Mouse (Mus musculus) forebrain, embryonic 10.5 days (tissue): Measurements from ENCODE around the gene Rnls. TPM values are rescaled to one million over a fixed set of nuclear protein-coding genes. Genes with fewer than 3 reads are reported as not detected.

Experiments used
- DNase-seq: peaks from one replicate; pipeline ENCODE4 v3.0.0-alpha.2; 2017; ENCODE audit warnings: low spot score; ENCODE audit errors: extremely low spot score
- H3K27ac ChIP-seq: fragments of 300-500 bp; sonication (generic); 2 replicates; pipeline ENCODE4 v1.5.1; 2016; ENCODE audit warnings: mild to moderate bottlenecking
- H3K27me3 ChIP-seq: fragments of 300-500 bp; sonication (generic); 2 replicates; pipeline ENCODE4 v1.6.1; 2016; ENCODE audit warnings: mild to moderate bottlenecking; ENCODE audit not compliant: poor library complexity, severe bottlenecking
- H3K36me3 ChIP-seq: fragments of 300-500 bp; sonication (generic); replicated peaks from 2 replicates; pipeline ENCODE4 v1.6.1; 2016; ENCODE audit warnings: mild to moderate bottlenecking, moderate library complexity
- H3K4me1 ChIP-seq: fragments of 300-500 bp; sonication (generic); 2 replicates; pipeline ENCODE4 v1.6.1; 2016
- H3K4me3 ChIP-seq: fragments of 300-500 bp; sonication (generic); 2 replicates; pipeline ENCODE4 v1.5.1; 2016; ENCODE audit warnings: mild to moderate bottlenecking, moderate library complexity
- H3K9me3 ChIP-seq: fragments of 300-500 bp; sonication (generic); 2 replicates; pipeline ENCODE4 v1.6.1; 2016; ENCODE audit warnings: mild to moderate bottlenecking, moderate library complexity
- WGBS: fragments of 180-500 bp; shearing (Covaris S2); methylation state at CpG from one replicate; pipeline ENCODE4 v1.1.7; 2016; 5-methylcytosine and 5-hydroxymethylcytosine counted together
- microRNA-seq: library from miRNA; unstranded; fragments of <30 nt; microRNA quantifications from one replicate; pipeline ENCODE4, GENCODE M21; 2017
- polyA plus RNA-seq: library from polyadenylated mRNA; unstranded; fragments of >200 nt; fragmentation: Nextera tagmentation; extraction: Ambion mirVana; gene quantifications from 2 replicates; pipeline ENCODE4 v1.2.1, GENCODE M21; 2016

Rnls gene
- polyA plus RNA-seq, 1 experiment from 2014 or later: 6.9 TPM

DNA sequence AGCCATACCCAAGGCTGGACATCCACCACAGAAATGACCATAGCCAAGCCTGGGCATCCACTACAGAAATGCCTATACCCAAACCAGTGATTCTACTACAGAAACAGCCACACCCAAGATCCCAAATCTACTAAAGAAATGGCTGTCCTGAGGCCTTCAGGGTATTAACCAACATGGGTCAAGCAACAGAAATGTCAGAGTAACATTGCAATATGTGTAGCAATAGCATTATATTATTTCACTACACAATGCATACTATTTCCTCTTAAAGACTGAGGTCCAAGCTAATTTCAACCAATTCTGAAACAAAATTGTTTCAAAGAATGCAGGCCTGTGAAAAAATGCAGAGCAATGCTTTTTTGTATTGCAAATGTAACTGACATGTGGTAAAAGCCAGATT lies 299.5 kb downstream of the Rnls start:
- H3K4me1 ChIP-seq: peaks cover 12% of the 10 kb centered on the region; the same call in 1 of the 2 replicates
- H3K9me3 ChIP-seq: no peaks in the 10 kb centered on the region
- H3K4me3 ChIP-seq: no peak overlapping the region
- H3K27ac ChIP-seq: no peak overlapping the region
- H3K27me3 ChIP-seq: no peaks in the 10 kb centered on the region
- no peaks in the 10 kb centered on the region for H3K36me3 ChIP-seq
- no peak for DNase-seq

DNA sequence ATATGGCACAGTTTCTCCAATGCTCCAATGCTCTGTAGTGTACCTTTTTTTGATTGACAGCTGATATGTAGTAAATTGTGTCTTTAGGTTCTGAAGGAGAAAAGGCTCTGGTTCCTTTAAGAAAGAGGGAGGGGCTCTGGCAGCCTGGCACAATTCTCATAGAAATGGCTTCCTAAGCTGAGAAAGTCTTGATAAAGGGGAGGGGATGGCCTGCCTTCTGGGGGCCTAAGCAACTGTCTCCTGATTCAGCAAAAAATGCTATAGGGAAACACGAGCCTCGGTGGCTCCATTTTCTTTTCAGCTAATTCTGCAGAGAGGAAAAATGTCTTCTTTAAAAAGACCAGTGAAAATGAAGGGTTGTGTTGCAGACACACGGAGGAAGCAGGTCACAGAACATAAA lies 300.8 kb downstream of the Rnls start:
- no peaks in the 10 kb centered on the region for H3K27me3 ChIP-seq
- H3K4me1 ChIP-seq: peaks cover 10% of the 10 kb centered on the region; the same call in 1 of the 2 replicates
- no peak overlapping the region for H3K4me3 ChIP-seq
- no peak overlapping the region for H3K27ac ChIP-seq
- WGBS: 53% methylated on average over 3 of the region's 3 CpGs
- no peak for DNase-seq
- H3K9me3 ChIP-seq: no peaks in the 10 kb centered on the region
- H3K36me3 ChIP-seq: no peaks in the 10 kb centered on the region

DNA sequence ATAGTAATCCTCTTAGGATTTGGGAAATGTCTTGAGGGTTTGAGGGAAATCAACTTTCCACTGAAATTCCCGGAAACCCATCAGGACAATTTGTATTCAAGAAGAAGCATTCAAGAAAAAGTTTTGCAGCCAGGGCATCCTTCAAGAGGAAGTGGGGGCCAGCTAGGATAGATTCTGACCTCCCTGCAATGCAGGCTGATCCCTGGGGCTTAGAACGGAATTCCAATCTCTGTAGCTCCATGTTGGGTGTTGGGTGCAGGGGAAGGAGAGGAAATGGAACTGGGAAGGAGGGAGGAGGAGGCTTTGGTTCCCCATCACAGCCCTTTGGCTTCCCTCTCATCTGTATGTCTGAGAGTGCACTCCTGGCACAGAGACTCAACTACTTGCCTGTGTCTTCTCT lies 303.2 kb downstream of the Rnls start:
- Histone ChIP-seq H3K4me1 (peaks cover 10% of the 10 kb centered on the region; the same call in 1 of the 2 replicates), H3K4me3 (no peak overlapping the region), H3K27me3 (no peaks in the 10 kb centered on the region), H3K36me3 (no peaks in the 10 kb centered on the region), H3K27ac (no peak overlapping the region), H3K9me3 (no peaks in the 10 kb centered on the region)
- no peak for DNase-seq
- 84% methylated on average over 2 of the region's 2 CpGs for WGBS

DNA sequence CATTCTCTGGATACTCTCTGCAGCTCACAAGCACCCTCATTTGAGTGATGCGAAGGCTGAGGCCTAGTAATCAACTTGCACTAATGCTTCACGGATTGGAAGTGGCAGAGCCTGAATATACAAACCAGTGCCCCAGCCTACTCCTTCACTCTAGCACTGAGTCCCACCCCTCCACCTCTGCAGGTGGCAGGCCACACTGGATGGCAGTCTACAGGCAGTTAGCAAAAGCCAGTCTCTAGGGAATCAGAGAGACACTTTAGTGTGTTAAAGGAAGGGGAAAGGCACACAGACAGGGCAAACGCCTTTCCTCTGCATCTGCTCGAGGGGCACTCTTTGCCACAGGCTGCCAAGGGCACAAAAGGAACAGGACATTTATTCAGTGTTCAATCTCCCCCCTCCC lies 304.1 kb downstream of the Rnls start:
- DNase-seq: no peak
- Histone ChIP-seq H3K4me3 (no peak overlapping the region), H3K27ac (no peak overlapping the region; the same call in 1 of the 2 replicates), H3K27me3 (no peaks in the 10 kb centered on the region), H3K9me3 (no peaks in the 10 kb centered on the region), H3K36me3 (no peaks in the 10 kb centered on the region), H3K4me1 (peaks cover 10% of the 10 kb centered on the region; the same call in 1 of the 2 replicates)
- WGBS: 66% methylated on average over 4 of the region's 4 CpGs

Small RNA genes within 50 kb of the gene (microRNA-seq; reads per million reads assigned to microRNA genes)
- not detected for gene Mir3970

Other genes with a start within 250 kb of the Rnls start
- gene Lipo4, start 125.5 kb upstream of the Rnls start, polyA plus RNA-seq: not detected in 2 replicates
- not detected in 2 replicates for gene Gm8978, start 233.0 kb upstream of the Rnls start, polyA plus RNA-seq